Mouse (Mus musculus) stomach, postnatal 0 days (tissue): ENCODE data around the gene Trip11.

Source experiments
- CTCF ChIP-seq: IDR thresholded peaks from 2 replicates; pipeline ENCODE4 v1.5.1; 2016; ENCODE audit warnings: antibody characterized with exemption, low read depth, mild to moderate bottlenecking, moderate library complexity
- EP300 ChIP-seq: optimal IDR thresholded peaks from 2 replicates; pipeline ENCODE3; 2016; ENCODE audit warnings: antibody characterized with exemption

GRCm38 (mm10) chr12:101910360-101910759 is 2.7 kb downstream of the Trip11 start:
- TF ChIP-seq CTCF: no peak
- no peak for TF ChIP-seq EP300
